Mouse (Mus musculus): ENCODE measurements at regions not wholly inside any gene's neighbourhood (a gene's known extent, or its start where the extent isn't known, plus 50 kb on each side); places are given as distances from the start of the nearest gene placed in this dataset.

DNA sequence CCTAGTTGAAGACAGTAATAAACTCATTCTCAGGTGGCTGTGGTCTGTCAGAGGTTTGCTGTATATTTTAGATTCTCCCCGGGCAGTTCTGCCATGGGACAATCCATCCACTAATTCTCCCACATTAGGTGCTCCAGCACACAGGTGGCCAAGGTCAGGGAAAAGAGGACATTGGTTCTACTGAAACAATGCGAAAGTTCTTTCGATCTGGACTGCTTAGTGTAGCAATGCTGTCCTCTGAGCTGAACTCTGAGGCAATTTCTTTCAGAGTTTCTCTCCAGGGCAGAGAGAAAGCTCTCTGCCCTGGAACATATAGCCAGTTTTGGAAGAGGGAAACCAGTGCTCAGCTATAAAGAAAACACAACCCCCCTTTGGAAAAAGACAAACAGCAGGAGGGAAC, 243.2 kb downstream of the Pik3r1 start:
- Histone ChIP-seq H3K27me3 (replicated peaks) (no peaks in the 10 kb centered on the region), H3K4me3 (replicated peaks in 1 of 3; ENCODE audit: low read depth in 2 of 3, low read length in 2 of 3, poor library complexity in 1 of 3) (no peak overlapping the region), H3K9ac (ENCODE audit: insufficient read depth, low read depth) (no peak overlapping the region), H3K27ac (ENCODE audit: insufficient read depth, low read depth) (no peak overlapping the region), H3K36me3 (replicated peaks in 1 of 2; ENCODE audit: control insufficient read depth in 1 of 2, insufficient read depth in 1 of 2, low read length in 1 of 2) (no peaks in the 10 kb centered on the region), H3K9me3 (replicated peaks; ENCODE audit: low read length) (no peaks in the 10 kb centered on the region), H3K79me2 (replicated peaks; ENCODE audit: control insufficient read depth, extremely low read depth, insufficient read depth, poor library complexity, severe bottlenecking) (no peaks in the 10 kb centered on the region), H3K4me1 (ENCODE audit: control insufficient read depth in 1 of 2, insufficient read depth in 2 of 2) (no peaks in the 10 kb centered on the region), H3K4me2 (ENCODE audit: insufficient read depth, low read depth, poor library complexity, severe bottlenecking) (no peak overlapping the region)
- dilution Hi-C loops (cut with MboI; ENCODE audit: extremely low pct_ligation_motif_present, extremely low pct_unique_long_range_greater_than_20kb, low sequenced_read_pairs) = no loop called here
- in situ Hi-C loops (cut with MboI; ENCODE audit: low pct_ligation_motif_present, low pct_unique_long_range_greater_than_20kb, low sequenced_read_pairs) = loop anchor here (25.0 kb wide), 1 partner anchor 1138 kb away; no protein-coding TSS in a partner anchor
- DNase-seq (ENCODE audit: extremely low read depth) = no peak
- TF ChIP-seq ETS1 (conservative IDR thresholded peaks at IDR 0.05; ENCODE audit: low read depth, low read length) (no peak), NELFE (IDR thresholded peaks at IDR 0.05; ENCODE audit: low read depth, low read length) (no peak), POLR2AphosphoS2 (IDR thresholded peaks at IDR 0.05; ENCODE audit: low read depth, low read length) (no peak), KAT2A (IDR thresholded peaks at IDR 0.05; ENCODE audit: insufficient replicate concordance, low read length) (no peak), CHD2 (IDR thresholded peaks at IDR 0.05; ENCODE audit: low read length) (no peak), UBTF (IDR thresholded peaks at IDR 0.05; ENCODE audit: low read depth, low read length) (no peak), TBP (conservative IDR thresholded peaks at IDR 0.05; ENCODE audit: low read depth, low read length) (no peak), RCOR1 (conservative IDR thresholded peaks at IDR 0.05; ENCODE audit: low read depth, low read length) (no peak), GABPA (IDR thresholded peaks at IDR 0.05; ENCODE audit: insufficient replicate concordance, low read depth, low read length) (no peak)

- dilution Hi-C loops (cut with MboI; ENCODE audit: extremely low pct_ligation_motif_present, extremely low pct_unique_long_range_greater_than_20kb, low sequenced_read_pairs) = no loop called here
Observed at GRCm38 (mm10) chr13:101524223-101524622, 243.8 kb downstream of the Pik3r1 start.

DNA sequence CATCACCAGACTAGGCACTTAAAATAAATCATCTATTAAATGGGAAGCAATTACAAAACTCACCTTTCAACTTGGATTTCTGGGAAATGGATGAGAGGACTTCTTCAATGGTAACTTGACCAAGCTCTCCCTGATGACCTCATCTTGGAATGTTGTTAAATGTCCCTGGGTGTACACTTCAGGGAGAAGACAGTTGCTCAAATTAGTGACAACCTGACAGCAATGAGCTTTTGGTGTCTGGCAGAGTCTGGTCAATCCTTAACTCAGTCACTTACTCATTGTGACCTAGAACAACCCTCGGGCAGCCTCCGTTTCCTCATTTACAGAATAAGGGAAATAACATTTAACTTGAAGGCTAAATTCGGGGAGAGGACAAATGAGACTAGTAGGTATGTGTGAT, 244.5 kb downstream of the Pik3r1 start:
- Histone ChIP-seq H3K9me3 (replicated peaks; ENCODE audit: low read length) (no peaks in the 10 kb centered on the region), H3K4me2 (ENCODE audit: insufficient read depth, low read depth, poor library complexity, severe bottlenecking) (no peak overlapping the region), H3K9ac (ENCODE audit: insufficient read depth, low read depth) (no peak overlapping the region), H3K27me3 (replicated peaks) (no peaks in the 10 kb centered on the region), H3K4me1 (ENCODE audit: control insufficient read depth in 1 of 2, insufficient read depth in 2 of 2) (no peaks in the 10 kb centered on the region), H3K4me3 (replicated peaks in 1 of 3; ENCODE audit: low read depth in 2 of 3, low read length in 2 of 3, poor library complexity in 1 of 3) (no peak overlapping the region), H3K36me3 (replicated peaks in 1 of 2; ENCODE audit: control insufficient read depth in 1 of 2, insufficient read depth in 1 of 2, low read length in 1 of 2) (no peaks in the 10 kb centered on the region), H3K27ac (ENCODE audit: insufficient read depth, low read depth) (no peak overlapping the region), H3K79me2 (replicated peaks; ENCODE audit: control insufficient read depth, extremely low read depth, insufficient read depth, poor library complexity, severe bottlenecking) (no peaks in the 10 kb centered on the region)
- in situ Hi-C loops (cut with MboI; ENCODE audit: low pct_ligation_motif_present, low pct_unique_long_range_greater_than_20kb, low sequenced_read_pairs) = loop anchor here (25.0 kb wide), 1 partner anchor 1139 kb away; no protein-coding TSS in a partner anchor
- DNase-seq (ENCODE audit: extremely low read depth) = no peak
- dilution Hi-C loops (cut with MboI; ENCODE audit: extremely low pct_ligation_motif_present, extremely low pct_unique_long_range_greater_than_20kb, low sequenced_read_pairs) = no loop called here
- no peak for TF ChIP-seq MEF2A (IDR thresholded peaks at IDR 0.05; ENCODE audit: borderline replicate concordance, low read depth, low read length)
- no peak for TF ChIP-seq ZC3H11A (IDR thresholded peaks at IDR 0.05; ENCODE audit: low read depth, low read length)
- no peak for TF ChIP-seq ZMIZ1 (IDR thresholded peaks at IDR 0.05; ENCODE audit: low read depth, low read length)
- TF ChIP-seq SIN3A (IDR thresholded peaks at IDR 0.05; ENCODE audit: low read length) = no peak
- no peak for TF ChIP-seq POLR2A (IDR thresholded peaks at IDR 0.05; ENCODE audit: low read depth, low read length)
- TF ChIP-seq MAZ (IDR thresholded peaks at IDR 0.05; ENCODE audit: low read depth, low read length) = no peak
- no peak for TF ChIP-seq CHD2 (IDR thresholded peaks at IDR 0.05; ENCODE audit: low read length)
- no peak for TF ChIP-seq RAD21 (IDR thresholded peaks at IDR 0.05; ENCODE audit: low read depth, low read length)
- TF ChIP-seq ZKSCAN1 (IDR thresholded peaks at IDR 0.05; ENCODE audit: borderline replicate concordance, low read depth, low read length) = no peak
- no peak for TF ChIP-seq ZNF384 (IDR thresholded peaks at IDR 0.05; ENCODE audit: low read depth, low read length)
- TF ChIP-seq E2F4 (IDR thresholded peaks at IDR 0.05; ENCODE audit: insufficient replicate concordance, low read depth, low read length) = no peak
- TF ChIP-seq NRF1 (IDR thresholded peaks at IDR 0.05; ENCODE audit: low read depth, low read length) = no peak
- TF ChIP-seq BHLHE40 (IDR thresholded peaks at IDR 0.05; ENCODE audit: low read depth, low read length) = no peak
- TF ChIP-seq PAX5 (IDR thresholded peaks at IDR 0.05; ENCODE audit: low read length) = no peak
- TF ChIP-seq GABPA (IDR thresholded peaks at IDR 0.05; ENCODE audit: insufficient replicate concordance, low read depth, low read length) = no peak

More at GRCm38 (mm10) chr13:101524223-101524622, 243.8 kb downstream of the Pik3r1 start:
- no peak overlapping the region for H3K4me2 ChIP-seq (ENCODE audit: insufficient read depth, low read depth, poor library complexity, severe bottlenecking)
- in situ Hi-C loops (cut with MboI; ENCODE audit: low pct_ligation_motif_present, low pct_unique_long_range_greater_than_20kb, low sequenced_read_pairs) = loop anchor here (25.0 kb wide), 1 partner anchor 1138 kb away; no protein-coding TSS in a partner anchor
- no peak overlapping the region for H3K4me3 ChIP-seq (replicated peaks in 1 of 3; ENCODE audit: low read depth in 2 of 3, low read length in 2 of 3, poor library complexity in 1 of 3)
- TF ChIP-seq NRF1 (IDR thresholded peaks at IDR 0.05; ENCODE audit: low read depth, low read length) = no peak
- no peak for TF ChIP-seq ZNF384 (IDR thresholded peaks at IDR 0.05; ENCODE audit: low read depth, low read length)
- TF ChIP-seq CHD1 (IDR thresholded peaks at IDR 0.05; ENCODE audit: low read depth, low read length) = no peak
- no peak for TF ChIP-seq MEF2A (IDR thresholded peaks at IDR 0.05; ENCODE audit: borderline replicate concordance, low read depth, low read length)
- no peak for TF ChIP-seq IRF4 (IDR thresholded peaks at IDR 0.05; ENCODE audit: low read depth, low read length)
- no peak for TF ChIP-seq UBTF (IDR thresholded peaks at IDR 0.05; ENCODE audit: low read depth, low read length)
- no peak for TF ChIP-seq MXI1 (IDR thresholded peaks at IDR 0.05; ENCODE audit: low read depth, low read length)
- TF ChIP-seq CHD2 (IDR thresholded peaks at IDR 0.05; ENCODE audit: low read length) = no peak
- TF ChIP-seq NELFE (IDR thresholded peaks at IDR 0.05; ENCODE audit: low read depth, low read length) = no peak
- no peak for TF ChIP-seq EP300 (IDR thresholded peaks at IDR 0.05; ENCODE audit: low read length)
- TF ChIP-seq RCOR1 (conservative IDR thresholded peaks at IDR 0.05; ENCODE audit: low read depth, low read length) = no peak
- no peak for TF ChIP-seq MAFK (IDR thresholded peaks at IDR 0.05; ENCODE audit: insufficient replicate concordance, low read length)
- no peak for DNase-seq (ENCODE audit: extremely low read depth)
- H3K4me1 ChIP-seq (ENCODE audit: control insufficient read depth in 1 of 2, insufficient read depth in 2 of 2) = no peaks in the 10 kb centered on the region
- H3K9me3 ChIP-seq (replicated peaks; ENCODE audit: low read length) = no peaks in the 10 kb centered on the region
- no peaks in the 10 kb centered on the region for H3K27me3 ChIP-seq (replicated peaks)
- no peaks in the 10 kb centered on the region for H3K36me3 ChIP-seq (replicated peaks in 1 of 2; ENCODE audit: control insufficient read depth in 1 of 2, insufficient read depth in 1 of 2, low read length in 1 of 2)
- H3K9ac ChIP-seq (ENCODE audit: insufficient read depth, low read depth) = no peak overlapping the region
- H3K27ac ChIP-seq (ENCODE audit: insufficient read depth, low read depth) = no peak overlapping the region
- H3K79me2 ChIP-seq (replicated peaks; ENCODE audit: control insufficient read depth, extremely low read depth, insufficient read depth, poor library complexity, severe bottlenecking) = no peaks in the 10 kb centered on the region

Data from CH12.LX (cell line).